Mouse (Mus musculus) B cell, adult 67 days (primary cell): ENCODE results near the gene Col23a1. TPM values are rescaled to one million over a fixed set of nuclear protein-coding genes. Genes with fewer than 3 reads are reported as not detected.

Experiments
- total RNA-seq, 2 experiments: library from RNA; stranded (reverse); gene quantifications; 4 replicates each; pipeline ENCODE4 v1.2.4; 2023

Col23a1 gene
- total RNA-seq = 1 to 10 TPM; 1.5 to 1.9 TPM

GRCm38 (mm10) chr11:51289564-51290041 is at the start of gene Col23a1:
Gene Col23a1 (plus strand): TSS chr11:51289920.

DNA sequence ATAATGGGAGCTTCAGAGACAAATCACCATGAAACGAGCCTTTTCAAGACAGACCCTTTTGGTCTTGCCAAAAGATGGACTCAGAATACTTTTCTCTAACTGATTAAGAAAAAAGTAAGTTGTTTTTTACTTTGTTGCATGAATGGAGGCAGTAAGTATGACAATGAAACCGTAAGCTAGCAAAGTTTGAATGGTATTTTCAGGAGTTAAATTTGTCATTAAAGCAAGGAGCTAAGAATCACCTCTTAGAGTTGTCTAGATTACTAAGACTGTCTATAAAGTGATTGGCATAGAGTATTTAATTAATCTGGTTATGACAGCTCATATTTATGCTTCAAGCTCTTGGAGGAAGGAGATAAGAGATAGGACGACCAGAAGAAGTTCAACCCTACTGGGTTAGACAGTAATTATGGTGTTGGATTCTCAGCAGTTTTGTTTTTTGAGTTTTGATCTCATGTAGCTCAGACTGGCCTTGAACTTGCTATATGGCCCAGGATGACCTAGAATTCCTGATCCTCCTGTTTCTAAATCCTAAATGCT is 28.0 kb upstream of the Col23a1 start, which contains the start of gene Clk4:
TSS of gene Clk4 (plus strand) at position 51 of the 540 bp plus-strand sequence.

GRCm38 (mm10) chr11:51262342-51263285 is 27.1 kb upstream of the Col23a1 start, which contains the start of gene BC049762:
Gene BC049762 (minus strand): TSS chr11:51263046.

DNA sequence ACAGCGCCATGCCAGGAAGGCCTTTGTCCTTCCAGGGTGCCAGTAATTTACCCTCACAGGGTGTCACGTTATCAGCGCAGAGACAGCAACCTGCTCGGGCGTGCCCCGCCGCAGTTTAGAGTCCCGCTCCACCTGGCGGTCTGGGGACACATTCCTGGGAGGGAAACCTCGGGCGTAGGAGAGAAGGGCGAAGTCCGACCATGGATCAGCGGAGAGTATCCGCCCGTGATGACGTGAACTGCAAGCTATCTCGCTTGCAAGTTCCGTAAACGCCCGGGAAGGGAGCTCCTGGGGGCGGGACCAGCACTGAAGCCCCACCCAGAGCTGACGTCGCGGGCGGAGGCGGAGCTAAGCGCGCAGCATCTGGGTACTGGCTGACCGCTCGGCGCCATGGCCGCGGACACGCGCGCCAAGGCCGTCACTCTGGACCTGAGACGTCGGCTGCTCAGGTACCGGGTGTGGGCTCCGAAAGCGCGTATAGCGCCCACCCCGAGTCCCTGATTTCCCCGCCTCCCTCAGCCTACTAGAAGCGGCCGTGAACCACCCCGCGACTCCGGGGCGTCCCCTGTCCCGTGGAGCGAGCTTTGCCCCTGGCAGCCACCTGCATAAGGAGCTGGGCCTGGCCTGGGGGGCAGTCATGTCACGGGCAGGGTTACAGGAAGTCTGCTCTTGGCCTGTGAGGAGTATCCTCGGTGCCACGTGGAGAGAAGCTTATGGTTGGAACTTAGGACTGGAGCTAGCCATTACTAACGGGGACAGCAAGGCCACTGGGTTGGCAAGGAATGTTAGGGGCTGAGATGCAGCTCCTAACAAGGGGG is 294.9 kb downstream of the Col23a1 start, which contains the start of gene Phykpl:
TSS of gene Phykpl (plus strand) at position 327 of the 818 bp plus-strand sequence.

GRCm38 (mm10) chr11:51606447-51607095 is 316.9 kb downstream of the Col23a1 start, which contains the start of gene Hnrnpab:
Gene Hnrnpab (minus strand): TSS chr11:51606847.

DNA sequence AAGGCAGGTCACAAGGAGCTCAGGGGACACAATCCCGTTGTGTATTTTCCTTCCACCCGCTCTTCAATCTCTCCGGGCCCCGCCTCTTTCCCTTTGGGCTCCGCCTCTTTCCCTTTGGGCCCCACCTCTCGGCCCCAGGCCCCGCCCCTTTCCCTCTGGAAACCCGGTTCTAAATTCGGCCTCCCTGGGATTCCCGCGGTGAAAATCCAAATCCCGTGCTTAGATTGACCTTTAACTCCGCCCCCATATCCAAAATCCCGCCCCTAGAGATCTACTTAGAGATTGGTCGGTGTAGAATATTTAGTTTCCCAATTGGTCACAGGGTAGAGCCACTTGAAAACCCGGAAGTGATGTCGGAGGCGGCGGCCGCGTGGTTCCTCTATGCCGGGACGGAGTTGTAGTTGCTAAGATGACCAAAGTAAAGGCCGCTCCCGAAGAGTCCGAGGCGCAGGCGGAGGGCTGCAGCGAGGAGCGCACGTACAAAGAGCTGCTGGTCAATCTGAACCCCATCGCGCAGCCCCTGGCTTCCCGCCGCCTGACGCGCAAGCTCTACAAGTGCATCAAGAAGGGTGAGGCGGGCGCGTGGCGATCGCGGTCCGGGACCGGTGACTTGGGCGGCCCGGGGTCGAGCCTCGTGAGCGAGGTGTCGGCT is 329.8 kb downstream of the Col23a1 start, which contains the start of gene Nhp2:
TSS of gene Nhp2 (plus strand) at position 327 of the 652 bp plus-strand sequence.

Other genes with a start within 250 kb of the Col23a1 start
- gene Olfr1375, start 241.8 kb upstream of the Col23a1 start, total RNA-seq = not detected
- not detected for gene Zfp354a, start 230.7 kb upstream of the Col23a1 start, total RNA-seq
- gene Gm12569, start 69.4 kb upstream of the Col23a1 start, total RNA-seq = not detected
- 100 to 1,000 TPM; 264 to 312 TPM for gene Clk4, start 28.2 kb upstream of the Col23a1 start, total RNA-seq
- not detected for gene BC049762, start 26.9 kb upstream of the Col23a1 start, total RNA-seq